13 mouse cellular contexts compared by ENCODE assay signal in genomic region chr15:83706528-83707199, GRCm38 (mm10). TPM values are rescaled to one million over a fixed set of nuclear protein-coding genes. Genes with fewer than 3 reads are reported as not detected.
DNase-seq lines count a peak whose midpoint lies in the region; ATAC-seq and TF ChIP-seq lines count a peak whose summit lies in the region.
"Had no signal": no experiment of that assay in that cellular context is flagged by ENCODE, and none has a peak within 500 bp of the region (broad histone marks: within the 10 kb centered on the region; RNA-seq: fewer than 3 reads in every experiment).

No protein-coding gene starts in this region.

- H3K4me1 ChIP-seq in embryonic facial prominence, embryonic 11.5 days (ENCODE audit: control insufficient read depth, insufficient read depth, low read length) = peaks cover 11% of the 10 kb centered on the region
- peaks cover 60% of the 10 kb centered on the region for H3K4me1 ChIP-seq in embryonic facial prominence, embryonic 10.5 days
- H3K4me1 ChIP-seq in kidney, embryonic 15.5 days = peaks cover 20% of the 10 kb centered on the region
- H3K4me1 ChIP-seq in kidney, adult 2 months (ENCODE audit: control insufficient read depth, insufficient read depth, low read length) = no peaks in the 10 kb centered on the region
- H3K4me1 ChIP-seq in limb, embryonic 10.5 days = peaks cover 60% of the 10 kb centered on the region
- H3K4me1 ChIP-seq: liver, embryonic 12.5 days had no signal

- TF ChIP-seq CTCF in kidney, adult 2 months (conservative IDR thresholded peaks at IDR 0.05; ENCODE audit: insufficient read depth, insufficient read length, low read depth, low read length) = no peak

- H3K9ac ChIP-seq in embryonic facial prominence, embryonic 11.5 days (replicated peaks; ENCODE audit: low read length) = no peak overlapping the region
- no peak overlapping the region for H3K9ac ChIP-seq in kidney, embryonic 15.5 days
- H3K9ac ChIP-seq: liver, embryonic 12.5 days had no signal

- no peaks in the 10 kb centered on the region; the same call in 1 of the 2 replicates for H3K27me3 ChIP-seq in embryonic facial prominence, embryonic 11.5 days (ENCODE audit: control insufficient read depth, insufficient read depth, low read length)
- H3K27me3 ChIP-seq in embryonic facial prominence, embryonic 10.5 days (replicated peaks; ENCODE audit: low read depth, poor library complexity, severe bottlenecking) = peaks cover 67% of the 10 kb centered on the region
- H3K27me3 ChIP-seq in kidney, embryonic 15.5 days = no peaks in the 10 kb centered on the region
- H3K27me3 ChIP-seq in kidney, adult 2 months (replicated peaks; ENCODE audit: control insufficient read depth, insufficient read depth, low read length) = no peaks in the 10 kb centered on the region
- H3K27me3 ChIP-seq in limb, embryonic 10.5 days (ENCODE audit: low read depth, poor library complexity, severe bottlenecking) = no peaks in the 10 kb centered on the region
- H3K27me3 ChIP-seq: liver, embryonic 12.5 days had no signal

- no peak for ATAC-seq in embryonic facial prominence, embryonic 11.5 days (replicated peaks; ENCODE audit: insufficient number of reproducible peaks, low FRiP score, low TSS enrichment, low read depth)
- peak; percentile 61; the same call in 1 of the 2 replicates for ATAC-seq in kidney, embryonic 15.5 days (replicated peaks; ENCODE audit: low FRiP score)
- ATAC-seq: liver, embryonic 12.5 days had no signal

- intact Hi-C loops in gastrocnemius, postnatal 36 days (cut with DNase I) = no loop called here

- TF ChIP-seq POLR2A in kidney, adult 2 months (IDR thresholded peaks at IDR 0.05; ENCODE audit: low read depth, low read length) = no peak

- DNase-seq in embryonic facial prominence, embryonic 11.5 days (ENCODE audit: low spot score) = peak; percentile 26
- DNase-seq in embryonic facial prominence, embryonic 10.5 days (ENCODE audit: low spot score) = no peak
- DNase-seq in kidney, adult 2 months = no peak
- peak; percentile 37 for DNase-seq in embryo, embryonic 11 days
- no peak for DNase-seq in limb, embryonic 10.5 days (ENCODE audit: low spot score)
- no peak for DNase-seq in urinary bladder, adult 18-20 months (ENCODE audit: low spot score in 2 of 2)
- no peak for DNase-seq in gastrocnemius, postnatal 36 days
- DNase-seq: gastrocnemius, adult 2 months; lung, postnatal 14 days; thymus, adult 18-20 months had no signal

- no peak overlapping the region for H3K4me2 ChIP-seq in embryonic facial prominence, embryonic 11.5 days (ENCODE audit: low read depth, low read length)
- no peak overlapping the region for H3K4me2 ChIP-seq in kidney, embryonic 15.5 days
- H3K4me2 ChIP-seq: liver, embryonic 12.5 days had no signal

- H3K36me3 ChIP-seq in embryonic facial prominence, embryonic 11.5 days (replicated peaks; ENCODE audit: control insufficient read depth, insufficient read depth, low read depth, low read length) = peaks cover 5% of the 10 kb centered on the region; the same call in 1 of the 2 replicates
- H3K36me3 ChIP-seq in embryonic facial prominence, embryonic 10.5 days (replicated peaks) = peaks cover 36% of the 10 kb centered on the region
- H3K36me3 ChIP-seq in kidney, embryonic 15.5 days = no peaks in the 10 kb centered on the region
- no peaks in the 10 kb centered on the region for H3K36me3 ChIP-seq in kidney, adult 2 months (ENCODE audit: control insufficient read depth, insufficient read depth, low read length)
- peaks cover 90% of the 10 kb centered on the region for H3K36me3 ChIP-seq in limb, embryonic 10.5 days
- H3K36me3 ChIP-seq: G1E; liver, embryonic 12.5 days had no signal

- H3K27ac ChIP-seq in embryonic facial prominence, embryonic 11.5 days (replicated peaks; ENCODE audit: low read depth, low read length) = no peak overlapping the region; the same call in 1 of the 2 replicates
- no peak overlapping the region; the same call in 1 of the 2 replicates for H3K27ac ChIP-seq in embryonic facial prominence, embryonic 10.5 days (replicated peaks)
- peak overlapping the region; percentile 27; the same call in 1 of the 2 replicates for H3K27ac ChIP-seq in kidney, embryonic 15.5 days
- H3K27ac ChIP-seq in kidney, adult 2 months (ENCODE audit: insufficient read depth, low read depth, low read length) = no peak overlapping the region
- H3K27ac ChIP-seq in limb, embryonic 10.5 days = peak overlapping the region; percentile 46
- H3K27ac ChIP-seq: gastrocnemius, adult 2 months; liver, embryonic 12.5 days had no signal

- WGBS in embryonic facial prominence, embryonic 11.5 days = 33% methylated on average over 10 of the region's 10 CpGs
- WGBS in embryonic facial prominence, embryonic 10.5 days = 37% methylated on average over 10 of the region's 10 CpGs
- WGBS in kidney, embryonic 15.5 days = 17% methylated on average over 9 of the region's 10 CpGs
- WGBS in kidney, adult 2 months = 24% methylated on average over 10 of the region's 10 CpGs
- WGBS in limb, embryonic 10.5 days = 51% methylated on average over 10 of the region's 10 CpGs

- H3K9me3 ChIP-seq in embryonic facial prominence, embryonic 11.5 days (replicated peaks; ENCODE audit: control insufficient read depth, low read length) = no peaks in the 10 kb centered on the region
- H3K9me3 ChIP-seq in embryonic facial prominence, embryonic 10.5 days = peaks cover 8% of the 10 kb centered on the region
- H3K9me3 ChIP-seq in kidney, embryonic 15.5 days (replicated peaks) = no peaks in the 10 kb centered on the region
- 0 out of 2 replicates have a peak, but pooled peaks cover 4% of the 10 kb centered on the region for H3K9me3 ChIP-seq in limb, embryonic 10.5 days (replicated peaks)
- H3K9me3 ChIP-seq: liver, embryonic 12.5 days had no signal

- H3K4me3 ChIP-seq in embryonic facial prominence, embryonic 11.5 days (ENCODE audit: low read depth, low read length) = no peak overlapping the region
- no peak overlapping the region for H3K4me3 ChIP-seq in embryonic facial prominence, embryonic 10.5 days
- no peak overlapping the region for H3K4me3 ChIP-seq in kidney, embryonic 15.5 days (replicated peaks)
- H3K4me3 ChIP-seq in kidney, adult 2 months (ENCODE audit: insufficient read depth, low read depth, low read length) = no peak overlapping the region
- H3K4me3 ChIP-seq in limb, embryonic 10.5 days = no peak overlapping the region
- H3K4me3 ChIP-seq: gastrocnemius, adult 2 months; liver, embryonic 12.5 days had no signal

RNA-seq across cellular contexts. Expression of gene Scube1, which starts 18.2 kb away (rescaled TPM):
- polyA plus RNA-seq in embryonic facial prominence, embryonic 11.5 days (2014; fragmentation: Nextera tagmentation; extraction: Ambion mirVana) = 30.2 and 32.8 TPM in 2 replicates
- 51.4 and 52.4 TPM in 2 replicates for polyA plus RNA-seq in embryonic facial prominence, embryonic 10.5 days (2016; fragmentation: Nextera tagmentation; extraction: Ambion mirVana)
- 5.1 and 6.1 TPM in 2 replicates for polyA plus RNA-seq in kidney, embryonic 15.5 days (2015; fragmentation: Nextera tagmentation; extraction: Ambion mirVana)
- polyA plus RNA-seq in kidney, adult 2 months (2012; rRNA removed) = 3.5 TPM in 2 replicates
- 124 TPM in 2 replicates for polyA plus RNA-seq in limb, embryonic 10.5 days (2016; fragmentation: Nextera tagmentation; extraction: Ambion mirVana)
- under 1 TPM; 0.38 to 0.76 TPM for total RNA-seq in gastrocnemius, postnatal 36 days (2021)
- polyA plus RNA-seq: G1E had no signal

Comparison
In these comparisons a context has a peak if more than half of its experiments do, and no peak if none do; other contexts are left out.
1. DNase-seq: peak in embryonic facial prominence, embryonic 11.5 days (single experiment) and embryo, embryonic 11 days (single experiment); none in embryonic facial prominence, embryonic 10.5 days (single experiment), kidney, adult 2 months (single experiment), limb, embryonic 10.5 days (single experiment), urinary bladder, adult 18-20 months (0 of 2) and gastrocnemius, postnatal 36 days (0 of 2).
2. H3K27ac ChIP-seq: peak in kidney, embryonic 15.5 days (single experiment) and limb, embryonic 10.5 days (single experiment); none in embryonic facial prominence, embryonic 11.5 days (single experiment), embryonic facial prominence, embryonic 10.5 days (single experiment) and kidney, adult 2 months (single experiment).